In the genomic region with DNA sequence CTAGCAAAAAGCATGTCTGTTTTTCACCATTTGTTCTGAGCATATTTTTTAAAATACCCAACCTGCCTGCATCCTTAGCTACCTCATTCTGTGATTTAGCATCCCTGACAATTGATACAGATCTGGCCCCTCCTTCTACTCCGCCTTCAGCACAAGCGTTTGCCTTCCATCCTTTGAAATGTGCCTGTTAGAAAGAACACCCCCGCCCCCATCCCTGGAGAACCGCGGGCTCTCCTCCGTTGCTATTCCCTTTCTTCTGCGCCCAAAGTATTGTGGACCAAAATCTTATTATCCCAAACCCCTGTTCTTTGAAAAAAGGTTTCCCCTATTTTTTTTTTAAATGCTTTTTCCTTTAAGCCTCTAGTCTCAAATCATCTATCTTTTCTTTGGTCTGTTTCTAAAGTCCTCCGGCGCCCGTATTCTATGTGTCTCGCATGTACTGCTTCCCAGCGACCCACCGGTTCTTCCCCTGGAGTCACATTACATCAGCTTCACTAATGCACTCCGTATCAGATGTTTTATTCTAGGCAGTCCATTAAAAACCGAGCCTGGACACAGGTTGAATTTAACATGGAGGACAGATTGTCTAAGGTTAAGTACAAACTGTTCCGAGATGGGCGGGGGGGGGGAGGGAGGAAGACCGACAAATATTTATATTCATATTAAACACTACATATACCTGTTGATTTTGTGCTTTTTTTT, we compare ENCODE assay signal across 8 mouse cellular contexts. TPM values are rescaled to one million over a fixed set of nuclear protein-coding genes. Genes with fewer than 3 reads are reported as not detected.
DNase-seq lines count a peak whose midpoint lies in the region; ATAC-seq and TF ChIP-seq lines count a peak whose summit lies in the region.

No protein-coding gene starts in this region.

- H3K4me1 ChIP-seq in liver, embryonic 11.5 days (replicated peaks; ENCODE audit: control insufficient read depth, insufficient read depth, low read length): 0 out of 2 replicates have a peak, but pooled peaks cover 4% of the 10 kb centered on the region
- H3K4me1 ChIP-seq in embryonic facial prominence, embryonic 12.5 days: peaks cover 17% of the 10 kb centered on the region; the same call in 1 of the 2 replicates
- peaks cover 40% of the 10 kb centered on the region for H3K4me1 ChIP-seq in midbrain, embryonic 15.5 days

- ATAC-seq in liver, embryonic 11.5 days (replicated peaks; ENCODE audit: low FRiP score): no peak
- no peak for ATAC-seq in embryonic facial prominence, embryonic 12.5 days (ENCODE audit: insufficient number of reproducible peaks, insufficient read depth, low FRiP score, low TSS enrichment)
- ATAC-seq in midbrain, embryonic 15.5 days (replicated peaks): peak; percentile 51

- no peak overlapping the region for H3K9ac ChIP-seq in liver, embryonic 11.5 days (ENCODE audit: low read depth, low read length)
- no peak overlapping the region for H3K9ac ChIP-seq in embryonic facial prominence, embryonic 12.5 days
- peak overlapping the region; percentile 50 for H3K9ac ChIP-seq in midbrain, embryonic 15.5 days

- no peak for DNase-seq in liver, embryonic 11.5 days (ENCODE audit: low spot score)
- no peak for DNase-seq in liver
- peak; percentile 66 to 71 for DNase-seq in layer of hippocampus, adult 2 months (ENCODE audit: low spot score in 2 of 2)
- no peak for DNase-seq in spleen, postnatal 36 days (ENCODE audit: low spot score in 2 of 2)
- no peak for DNase-seq in kidney, adult 9 months
- no peak for DNase-seq in gastrocnemius, postnatal 10 days

- H3K4me2 ChIP-seq in liver, embryonic 11.5 days: peak overlapping the region; percentile 77
- peak overlapping the region; percentile 87 for H3K4me2 ChIP-seq in embryonic facial prominence, embryonic 12.5 days (replicated peaks)
- peak overlapping the region; percentile 78 for H3K4me2 ChIP-seq in midbrain, embryonic 15.5 days

- H3K27ac ChIP-seq in liver, embryonic 11.5 days (ENCODE audit: low read depth, low read length): no peak overlapping the region
- H3K27ac ChIP-seq in embryonic facial prominence, embryonic 12.5 days: no peak overlapping the region
- peak overlapping the region; percentile 93 for H3K27ac ChIP-seq in layer of hippocampus, adult 2 months
- H3K27ac ChIP-seq in midbrain, embryonic 15.5 days: peak overlapping the region; percentile 82

- no peak for TF ChIP-seq CTCF in layer of hippocampus, adult 2 months (conservative IDR thresholded peaks at IDR 0.05)

- peak overlapping the region; percentile 45; the same call in 1 of the 2 replicates for H3K4me3 ChIP-seq in liver, embryonic 11.5 days (ENCODE audit: low read depth, low read length)
- H3K4me3 ChIP-seq in embryonic facial prominence, embryonic 12.5 days: peak overlapping the region; percentile 47
- H3K4me3 ChIP-seq in layer of hippocampus, adult 2 months: peak overlapping the region; percentile 72
- H3K4me3 ChIP-seq in midbrain, embryonic 15.5 days: peak overlapping the region; percentile 59

- peaks cover 39% of the 10 kb centered on the region for H3K27me3 ChIP-seq in liver, embryonic 11.5 days (replicated peaks; ENCODE audit: control insufficient read depth, insufficient read depth, low read length)
- peaks cover 18% of the 10 kb centered on the region for H3K27me3 ChIP-seq in embryonic facial prominence, embryonic 12.5 days
- no peaks in the 10 kb centered on the region for H3K27me3 ChIP-seq in midbrain, embryonic 15.5 days (replicated peaks)

- no peaks in the 10 kb centered on the region for H3K36me3 ChIP-seq in liver, embryonic 11.5 days (ENCODE audit: control insufficient read depth, insufficient read depth, low read length)
- no peaks in the 10 kb centered on the region for H3K36me3 ChIP-seq in embryonic facial prominence, embryonic 12.5 days
- H3K36me3 ChIP-seq in midbrain, embryonic 15.5 days (replicated peaks): no peaks in the 10 kb centered on the region

- 2% methylated on average over 18 of the region's 18 CpGs for WGBS in liver, embryonic 11.5 days
- WGBS in embryonic facial prominence, embryonic 12.5 days: under 1% methylated on average over 18 of the region's 18 CpGs
- WGBS in midbrain, embryonic 15.5 days: under 1% methylated on average over 18 of the region's 18 CpGs

- no peaks in the 10 kb centered on the region for H3K9me3 ChIP-seq in liver, embryonic 11.5 days (ENCODE audit: control insufficient read depth, low read length)
- H3K9me3 ChIP-seq in embryonic facial prominence, embryonic 12.5 days: no peaks in the 10 kb centered on the region
- H3K9me3 ChIP-seq in midbrain, embryonic 15.5 days: no peaks in the 10 kb centered on the region

RNA-seq across cellular contexts. Expression of a gene that starts 0.6 kb away (rescaled TPM):
- 11.3 and 14.0 TPM in 2 replicates for polyA plus RNA-seq in liver, embryonic 11.5 days (2014; fragmentation: Nextera tagmentation; extraction: Ambion mirVana)
- 141 and 184 TPM in 2 replicates for polyA plus RNA-seq in embryonic facial prominence, embryonic 12.5 days (2016; fragmentation: Nextera tagmentation; extraction: Ambion mirVana)
- 100 to 1,000 TPM; 803 to 896 TPM for total RNA-seq in layer of hippocampus, adult 2 months (2021)
- polyA plus RNA-seq in midbrain, embryonic 15.5 days (2015; fragmentation: Nextera tagmentation; extraction: Ambion mirVana): 1,755 and 1,834 TPM in 2 replicates
- total RNA-seq in gastrocnemius, postnatal 10 days (2021): 10 to 100 TPM; 15.0 to 18.4 TPM

RNA-seq across cellular contexts. Expression of a gene that starts 56.8 kb away (rescaled TPM):
- 11.7 and 14.2 TPM in 2 replicates for polyA plus RNA-seq in liver, embryonic 11.5 days (2014; fragmentation: Nextera tagmentation; extraction: Ambion mirVana)
- 52.9 and 53.2 TPM in 2 replicates for polyA plus RNA-seq in embryonic facial prominence, embryonic 12.5 days (2016; fragmentation: Nextera tagmentation; extraction: Ambion mirVana)
- 10 to 100 TPM; 54.5 to 58.6 TPM for total RNA-seq in layer of hippocampus, adult 2 months (2021)
- polyA plus RNA-seq in midbrain, embryonic 15.5 days (2015; fragmentation: Nextera tagmentation; extraction: Ambion mirVana): 110 and 115 TPM in 2 replicates
- 10 to 100 TPM; 55.1 to 56.2 TPM for total RNA-seq in gastrocnemius, postnatal 10 days (2021)

Comparison
In these comparisons a context has a peak if more than half of its experiments do, and no peak if none do; other contexts are left out.
1. DNase-seq: peak in layer of hippocampus, adult 2 months (2 of 2); none in liver, embryonic 11.5 days (single experiment), liver (single experiment), spleen, postnatal 36 days (0 of 2), kidney, adult 9 months (single experiment) and gastrocnemius, postnatal 10 days (single experiment).
2. H3K27ac ChIP-seq: peak in layer of hippocampus, adult 2 months (single experiment) and midbrain, embryonic 15.5 days (single experiment); none in liver, embryonic 11.5 days (single experiment) and embryonic facial prominence, embryonic 12.5 days (single experiment).
3. Peak in every context shown above with its lines, with median percentiles within 50 percentile points of each other: H3K4me2 ChIP-seq and H3K4me3 ChIP-seq.